Mouse (Mus musculus) gastrocnemius, postnatal 4 days (tissue): Measurements from ENCODE around the gene Atpaf1. TPM values are rescaled to one million over a fixed set of nuclear protein-coding genes. Genes with fewer than 3 reads are reported as not detected.

Experiments used
- DNase-seq, 2 experiments: peaks; one replicate each; pipeline ENCODE4 v3.0.0; 2021 to 2022; ENCODE audit warnings: low spot score in 2 of 2, mixed read lengths in 2 of 2
- long read RNA-seq, 2 experiments: library from polyadenylated mRNA; stranded (forward); transcript quantifications; one replicate each; pipeline ENCODE4 v2.0.0; 2021
- total RNA-seq, 2 experiments: library from RNA; stranded (reverse); gene quantifications; 2 replicates each; pipeline ENCODE4 v1.2.3; 2021

The Atpaf1 gene
- total RNA-seq, result 10 to 100 TPM; 30.3 to 32.0 TPM
- long read RNA-seq, experiment 1, transcript Atpaf1-203 (9 exons, 2,330 nt), result major isoform, 42 of 48 reads
- long read RNA-seq, experiment 1, partial matches to known transcripts, result 2 of 48 reads
- long read RNA-seq, experiment 1, other reads (novel, unspliced or antisense), result 4 of 48 reads
- long read RNA-seq, experiment 2, transcript Atpaf1-203 (9 exons, 2,330 nt), result major isoform, 45 of 50 reads
- long read RNA-seq, experiment 2, partial matches to known transcripts, result 1 of 50 reads
- long read RNA-seq, experiment 2, other reads (novel, unspliced or antisense), result 4 of 50 reads

GRCm38 (mm10) chr4:115784769-115785510 lies at the start of gene Atpaf1:
TSS of gene Atpaf1 (plus strand) at chr4:115784812.
- DNase-seq, result peak; percentile 61 to 76

GRCm38 (mm10) chr4:115734867-115735266 lies 49.7 kb upstream of the Atpaf1 start:
- DNase-seq, result no peak

GRCm38 (mm10) chr4:115737551-115738041 lies 47.0 kb upstream of the Atpaf1 start, which contains the start of gene Efcab14:
TSS of gene Efcab14 (plus strand) at chr4:115737744.
- peak; percentile 98 for DNase-seq

GRCm38 (mm10) chr4:115738481-115738985 lies 46.1 kb upstream of the Atpaf1 start:
- no peak for DNase-seq

GRCm38 (mm10) chr4:115742658-115743057 lies 42.0 kb upstream of the Atpaf1 start:
- no peak for DNase-seq

DNA sequence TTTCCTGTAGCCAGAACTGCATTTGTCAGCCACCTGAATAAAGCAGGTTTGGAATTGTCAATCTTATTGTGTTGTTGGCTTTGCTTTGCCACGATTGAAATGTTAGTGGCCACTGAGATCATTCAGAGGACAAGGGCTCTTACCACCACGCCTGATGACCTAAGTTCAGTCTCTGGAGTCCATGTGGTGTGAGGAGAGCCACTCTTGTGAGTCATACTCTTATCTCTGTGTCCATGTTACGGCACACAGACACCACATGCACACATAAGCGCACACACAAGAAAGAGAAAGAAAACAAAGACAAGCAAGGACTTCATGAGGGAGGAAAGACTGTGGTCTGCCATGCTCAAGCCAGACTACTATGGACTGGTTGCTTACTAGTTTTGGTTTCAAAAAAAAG lies 41.5 kb upstream of the Atpaf1 start:
- DNase-seq, result no peak

- DNase-seq, result no peak
These were observed 36.4 kb upstream of the Atpaf1 start for GRCm38 (mm10) chr4:115748181-115748580.

DNA sequence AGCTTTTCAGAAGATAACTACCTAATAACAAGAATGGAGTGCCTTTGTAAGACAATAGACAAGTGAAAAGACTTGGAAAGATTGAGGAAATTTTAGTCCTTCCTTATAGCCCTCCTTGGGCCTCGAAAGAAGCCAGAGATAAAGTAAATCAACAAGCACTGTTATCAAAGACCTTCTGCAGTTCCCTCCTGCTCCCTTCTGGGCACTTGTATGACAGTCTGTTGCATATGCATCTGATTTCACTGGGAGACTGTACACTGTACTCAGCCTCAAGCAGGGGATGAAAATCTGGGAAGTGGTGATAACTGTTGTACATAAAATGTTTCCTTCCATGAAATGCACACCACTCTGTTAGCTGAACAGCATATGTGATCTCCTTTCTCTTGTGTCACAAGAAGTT lies 35.3 kb upstream of the Atpaf1 start:
- DNase-seq, result no peak

DNA sequence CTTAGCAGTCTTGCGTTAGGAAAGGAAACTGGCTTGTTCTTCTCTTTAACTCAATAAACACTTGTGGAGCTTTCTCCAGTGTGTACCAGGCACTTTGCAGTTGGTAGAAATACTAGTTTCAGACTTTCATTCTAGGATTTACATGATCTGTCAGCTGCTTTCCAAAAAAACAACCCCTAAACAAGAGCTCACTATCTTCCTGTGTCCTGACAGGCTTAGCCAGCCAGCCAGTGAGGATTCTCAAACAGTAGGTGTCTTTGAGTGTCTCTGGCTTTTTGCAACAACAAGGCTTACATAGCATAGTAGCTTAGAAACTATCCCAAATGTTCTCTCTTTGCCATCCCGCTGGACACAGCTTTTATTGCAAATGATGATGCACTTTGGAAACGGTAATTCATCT lies 30.5 kb upstream of the Atpaf1 start:
- no peak for DNase-seq

GRCm38 (mm10) chr4:115754851-115755250 lies 29.8 kb upstream of the Atpaf1 start:
- DNase-seq, result no peak

GRCm38 (mm10) chr4:115761206-115761605 lies 23.4 kb upstream of the Atpaf1 start:
- peak in 1 of 2 experiments; percentile 20 for DNase-seq

- DNase-seq, result no peak
These were observed 20.0 kb upstream of the Atpaf1 start for GRCm38 (mm10) chr4:115764581-115764980.

DNA sequence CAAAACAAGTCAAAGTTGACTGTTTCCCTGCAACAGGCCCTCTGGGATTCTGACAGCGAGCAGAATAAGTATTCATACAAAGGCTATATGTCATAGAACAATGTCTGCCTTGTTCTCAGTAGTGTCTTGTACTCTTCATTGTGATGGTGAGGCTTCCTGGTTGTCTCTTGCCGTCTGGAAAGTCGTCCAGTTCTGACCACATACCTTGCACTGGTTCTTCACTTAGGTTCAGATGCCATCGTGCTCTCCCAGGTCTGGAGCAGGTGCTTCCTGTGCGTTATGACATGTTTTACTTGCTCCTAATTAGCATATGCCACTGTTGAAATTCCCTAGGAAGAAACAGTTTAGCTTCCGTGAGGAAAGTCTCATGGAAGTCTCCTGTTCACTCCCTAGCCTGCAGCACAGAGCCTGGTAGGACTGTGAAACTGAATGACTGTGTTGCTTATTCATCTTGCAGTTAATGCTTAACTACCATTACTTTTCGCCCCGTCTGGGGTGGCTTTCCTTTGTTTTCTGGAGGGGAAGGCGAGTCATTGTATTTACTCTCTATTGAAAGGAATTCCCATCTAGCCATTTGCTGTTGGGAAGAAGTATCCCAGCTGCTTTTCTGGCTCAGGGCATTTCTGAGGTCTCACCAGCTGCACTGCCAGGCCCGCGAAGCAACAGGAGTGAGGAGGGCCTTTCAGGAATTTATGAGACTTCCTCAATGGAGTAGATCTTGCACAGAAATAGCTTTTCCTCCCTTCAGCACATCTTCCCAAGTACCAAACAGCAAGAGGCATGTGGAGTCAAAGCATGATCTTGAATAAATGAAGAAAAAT lies 16.8 kb upstream of the Atpaf1 start:
- no peak for DNase-seq

DNA sequence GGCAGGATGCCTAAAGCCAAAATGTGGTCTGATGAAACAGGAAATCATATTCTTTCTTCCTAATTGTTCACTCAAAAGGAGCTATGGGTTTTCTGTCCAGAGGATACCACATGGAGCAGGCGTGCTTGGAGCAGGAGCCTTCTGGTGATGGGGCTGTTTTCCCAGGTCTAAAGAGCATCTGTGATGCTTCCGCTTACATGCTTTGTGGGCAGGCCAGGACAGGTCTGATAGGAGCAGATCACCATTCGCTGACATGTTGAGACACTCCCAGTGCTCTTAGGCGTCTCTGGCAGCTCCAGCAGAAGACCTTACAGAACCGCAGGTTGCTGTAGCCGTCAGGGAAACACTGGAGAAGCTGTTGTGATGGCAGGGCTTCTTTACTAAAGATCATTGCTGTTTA lies 9.6 kb upstream of the Atpaf1 start:
- no peak for DNase-seq

DNA sequence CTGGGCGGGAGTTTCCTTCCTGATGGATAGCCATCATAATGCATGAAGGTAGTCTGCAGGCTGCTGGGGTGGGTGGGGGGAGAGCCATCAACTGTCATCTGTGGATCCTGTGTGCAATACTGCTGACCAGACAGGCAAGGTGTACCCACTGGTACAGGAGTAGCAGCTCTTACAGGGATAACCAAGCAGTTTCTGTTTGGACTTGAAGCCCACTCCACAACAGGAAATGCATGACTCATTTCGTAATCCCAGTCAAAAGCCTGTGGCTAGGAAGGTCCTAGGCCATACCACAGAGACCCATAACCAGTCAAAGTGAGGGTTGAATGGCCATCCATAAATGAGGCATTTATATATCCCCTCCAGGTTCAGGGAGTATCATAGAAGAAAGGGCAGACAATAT lies 7.0 kb upstream of the Atpaf1 start:
- no peak for DNase-seq

GRCm38 (mm10) chr4:115780269-115780668 lies 4.3 kb upstream of the Atpaf1 start:
- DNase-seq, result no peak

- no peak for DNase-seq
These were observed 3.7 kb upstream of the Atpaf1 start, which contains the start of gene Tex38 for GRCm38 (mm10) chr4:115780918-115781317. TSS of gene Tex38 (minus strand) at chr4:115781018.

DNA sequence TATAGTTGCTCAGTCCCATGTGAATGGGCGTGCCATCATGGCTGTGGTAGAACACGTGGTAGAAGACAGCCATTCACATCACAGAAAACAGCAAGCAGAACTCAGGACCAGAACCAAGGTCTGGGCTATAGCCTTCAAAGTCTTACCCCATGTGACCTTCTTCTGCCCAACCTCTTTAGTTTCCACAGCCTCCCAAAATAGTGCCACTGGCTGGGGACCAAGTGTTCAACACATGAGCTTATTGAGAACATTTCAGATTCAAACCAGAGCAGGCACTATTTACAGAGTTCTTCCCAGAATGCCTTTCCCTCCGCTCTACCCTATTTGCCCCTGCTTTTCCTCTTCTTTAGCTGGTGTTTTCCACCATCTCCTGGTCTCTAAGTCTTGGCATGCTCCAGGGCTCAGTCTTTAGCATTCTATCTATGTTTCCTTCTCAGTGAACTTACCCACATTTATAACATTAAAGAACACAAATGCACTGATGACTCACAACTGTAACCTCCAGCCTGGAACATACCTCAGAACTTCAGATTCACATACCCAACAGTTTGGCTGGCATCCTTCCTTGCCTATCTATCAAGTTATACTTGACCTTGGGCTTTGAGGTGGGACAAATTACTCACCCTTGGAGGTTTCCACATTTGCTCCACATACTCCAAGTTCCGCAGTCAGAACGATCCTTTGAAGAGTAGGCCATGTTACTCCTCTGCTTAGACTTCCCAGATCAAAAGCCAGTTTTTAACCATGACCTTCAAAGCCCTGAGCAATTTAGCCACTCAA lies 2.4 kb upstream of the Atpaf1 start:
- no peak for DNase-seq

GRCm38 (mm10) chr4:115785511-115786034 lies 961 bp downstream of the Atpaf1 start:
- DNase-seq, result no peak

DNA sequence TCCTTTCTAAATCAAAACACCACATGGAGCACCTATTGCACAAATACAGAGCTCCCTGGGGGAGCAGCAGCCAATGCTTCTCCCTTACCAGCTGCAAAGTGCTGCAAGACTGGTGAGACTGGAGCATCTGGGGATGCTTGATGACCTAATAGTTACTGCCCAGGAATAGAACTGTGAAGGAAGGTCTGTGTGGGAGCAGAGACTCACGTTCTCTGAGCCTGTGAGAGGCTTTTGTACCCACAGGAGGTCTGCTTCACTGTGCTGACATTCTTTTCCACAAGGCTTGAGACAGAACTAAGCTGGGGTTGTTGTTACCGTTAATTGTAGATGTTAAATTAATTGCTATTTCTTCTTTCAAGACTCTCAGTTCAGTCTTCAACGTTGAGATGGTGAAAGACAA lies 6.3 kb downstream of the Atpaf1 start:
- no peak for DNase-seq
